8 mouse cellular contexts compared by ENCODE assay signal in the genomic region with DNA sequence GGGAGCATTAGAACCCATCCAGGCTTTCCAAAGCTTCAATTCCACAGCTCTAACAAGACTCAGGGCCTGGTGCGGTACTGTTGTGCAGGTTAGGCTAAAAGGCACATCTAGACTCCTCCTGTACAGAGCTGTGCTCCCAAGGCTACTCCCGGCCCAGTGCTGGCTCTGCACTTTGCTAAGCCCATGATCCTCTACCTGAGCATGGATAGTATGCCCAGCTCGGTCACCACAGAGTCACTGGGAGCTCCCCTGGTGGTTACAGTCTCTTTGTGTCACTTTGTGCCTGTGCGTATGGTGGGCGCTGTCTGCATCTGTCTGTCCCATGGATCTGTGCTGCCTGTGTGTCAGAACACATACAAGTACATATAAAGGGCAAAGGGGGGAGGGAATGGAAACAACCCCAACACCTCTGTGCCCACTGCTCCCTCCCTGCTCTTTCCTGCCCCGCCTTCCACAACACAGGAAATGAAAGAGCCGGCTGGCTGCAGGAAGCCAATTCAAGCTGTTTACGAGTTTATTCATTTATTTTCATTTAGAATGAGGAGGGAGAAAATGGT. TPM values are rescaled to one million over a fixed set of nuclear protein-coding genes. Genes with fewer than 3 reads are reported as not detected.
A peak's percentile ranks its signal among the peaks of the same experiment; 100 is the strongest.
DNase-seq lines count a peak whose midpoint lies in the region; ATAC-seq and TF ChIP-seq lines count a peak whose summit lies in the region.

No protein-coding gene starts in this region.

- peak; percentile 43 for ATAC-seq in midbrain, embryonic 11.5 days (ENCODE audit: low FRiP score)

- TF ChIP-seq CTCF in embryonic fibroblast, embryonic 13.5 days (IDR thresholded peaks at IDR 0.05; ENCODE audit: borderline replicate concordance, insufficient read depth, low read length), result no peak

- intact Hi-C loops in heart, postnatal 25 days (cut with DNase I), result loop anchor here (1.0 to 10.0 kb wide), 6 partner anchors 45 to 466 kb away; partner anchors contain the start of gene Slc22a18

- peak overlapping the region; percentile 60 for H3K27ac ChIP-seq in embryonic fibroblast, embryonic 13.5 days (ENCODE audit: insufficient read depth, low read length)
- peak overlapping the region; percentile 96 for H3K27ac ChIP-seq in limb, embryonic 10.5 days
- no peak overlapping the region for H3K27ac ChIP-seq in midbrain, embryonic 11.5 days (ENCODE audit: low read depth, low read length)

- no peak overlapping the region for H3K4me2 ChIP-seq in midbrain, embryonic 11.5 days

- H3K9ac ChIP-seq in midbrain, embryonic 11.5 days (ENCODE audit: low read length), result no peak overlapping the region

- H3K4me1 ChIP-seq in embryonic fibroblast, embryonic 13.5 days (ENCODE audit: control insufficient read depth, insufficient read depth, low read length), result peaks cover 10% of the 10 kb centered on the region; the same call in 1 of the 2 replicates
- peaks cover 74% of the 10 kb centered on the region for H3K4me1 ChIP-seq in limb, embryonic 10.5 days
- no peaks in the 10 kb centered on the region for H3K4me1 ChIP-seq in midbrain, embryonic 11.5 days (ENCODE audit: control insufficient read depth, insufficient read depth, low read length)

- H3K27me3 ChIP-seq in limb, embryonic 10.5 days (ENCODE audit: low read depth, poor library complexity, severe bottlenecking), result no peaks in the 10 kb centered on the region
- H3K27me3 ChIP-seq in midbrain, embryonic 11.5 days (ENCODE audit: control insufficient read depth, insufficient read depth, low read length), result no peaks in the 10 kb centered on the region

- peak; percentile 37 for DNase-seq in layer of hippocampus, adult 9-11 months
- no peak for DNase-seq in layer of hippocampus, adult 9-10 months (ENCODE audit: low spot score)
- peak; percentile 58 for DNase-seq in heart, postnatal 25 days (ENCODE audit: low spot score)
- DNase-seq in limb, embryonic 10.5 days (ENCODE audit: low spot score), result peak; percentile 74
- no peak for DNase-seq in midbrain, embryonic 11.5 days (ENCODE audit: low spot score, missing footprints)
- DNase-seq in thymus, postnatal 0 days (ENCODE audit: low spot score), result peak; percentile 81
- no peak for DNase-seq in left cerebral cortex, adult 8-10 months (ENCODE audit: low spot score in 2 of 2)

- 39% methylated on average over 8 of the region's 8 CpGs for WGBS in limb, embryonic 10.5 days
- 68% methylated on average over 8 of the region's 8 CpGs for WGBS in midbrain, embryonic 11.5 days

- no peak for TF ChIP-seq POLR2A in embryonic fibroblast, embryonic 13.5 days (IDR thresholded peaks at IDR 0.05; ENCODE audit: low read depth, low read length)

- no peaks in the 10 kb centered on the region for H3K36me3 ChIP-seq in limb, embryonic 10.5 days
- no peaks in the 10 kb centered on the region for H3K36me3 ChIP-seq in midbrain, embryonic 11.5 days (ENCODE audit: control insufficient read depth, insufficient read depth, low read length)

- H3K9me3 ChIP-seq in limb, embryonic 10.5 days (replicated peaks), result no peaks in the 10 kb centered on the region
- no peaks in the 10 kb centered on the region for H3K9me3 ChIP-seq in midbrain, embryonic 11.5 days (ENCODE audit: control insufficient read depth, low read length)

- no peak overlapping the region for H3K4me3 ChIP-seq in embryonic fibroblast, embryonic 13.5 days (ENCODE audit: insufficient read depth, low read length)
- peak overlapping the region; percentile 37 for H3K4me3 ChIP-seq in limb, embryonic 10.5 days
- H3K4me3 ChIP-seq in midbrain, embryonic 11.5 days (ENCODE audit: low read depth, low read length), result no peak overlapping the region

RNA-seq across cellular contexts. Expression of gene Tspan32, which starts 3.6 kb away (rescaled TPM):
- not detected in 2 replicates for polyA plus RNA-seq in embryonic fibroblast, embryonic 13.5 days (2011; ENCODE audit: insufficient read length, low read depth, missing spikeins)
- total RNA-seq in heart, postnatal 25 days (2021), result 1 to 10 TPM in 1 of 2 experiments, under 1 TPM in 1; 0.34 to 1.5 TPM
- polyA plus RNA-seq in limb, embryonic 10.5 days (2016; fragmentation: Nextera tagmentation; extraction: Ambion mirVana), result 5.5 TPM in 2 replicates
- polyA plus RNA-seq in midbrain, embryonic 11.5 days (2014; fragmentation: Nextera tagmentation; extraction: Ambion mirVana), result 5.0 and 6.2 TPM in 2 replicates
- 44.5 and 58.2 TPM in 2 replicates for polyA plus RNA-seq in thymus, postnatal 0 days (2015; fragmentation: Nextera tagmentation; extraction: Ambion mirVana)
- total RNA-seq in left cerebral cortex, adult 8-10 months (2022), result under 1 TPM; 0.18 to 0.44 (median 0.29) TPM

RNA-seq across cellular contexts. Expression of gene Ascl2, which starts 39.4 kb away (rescaled TPM):
- not detected in 2 replicates for polyA plus RNA-seq in embryonic fibroblast, embryonic 13.5 days (2011; ENCODE audit: insufficient read length, low read depth, missing spikeins)
- not detected for total RNA-seq in heart, postnatal 25 days (2021)
- polyA plus RNA-seq in limb, embryonic 10.5 days (2016; fragmentation: Nextera tagmentation; extraction: Ambion mirVana), result 0.26 and 0.40 TPM in 2 replicates
- 0.38 and 0.65 TPM in 2 replicates for polyA plus RNA-seq in midbrain, embryonic 11.5 days (2014; fragmentation: Nextera tagmentation; extraction: Ambion mirVana)
- 2.9 and 3.1 TPM in 2 replicates for polyA plus RNA-seq in thymus, postnatal 0 days (2015; fragmentation: Nextera tagmentation; extraction: Ambion mirVana)
- under 1 TPM in 3 of 4 experiments, not detected in 1; 0.21 to 0.53 (median 0.46) TPM for total RNA-seq in left cerebral cortex, adult 8-10 months (2022)

RNA-seq across cellular contexts. Expression of gene Cd81, which starts 44.1 kb away (rescaled TPM):
- polyA plus RNA-seq in embryonic fibroblast, embryonic 13.5 days (2011; ENCODE audit: insufficient read length, low read depth, missing spikeins), result 684 and 894 TPM in 2 replicates
- 100 to 1,000 TPM; 424 to 455 TPM for total RNA-seq in heart, postnatal 25 days (2021)
- 267 and 310 TPM in 2 replicates for polyA plus RNA-seq in limb, embryonic 10.5 days (2016; fragmentation: Nextera tagmentation; extraction: Ambion mirVana)
- 256 and 276 TPM in 2 replicates for polyA plus RNA-seq in midbrain, embryonic 11.5 days (2014; fragmentation: Nextera tagmentation; extraction: Ambion mirVana)
- 228 and 233 TPM in 2 replicates for polyA plus RNA-seq in thymus, postnatal 0 days (2015; fragmentation: Nextera tagmentation; extraction: Ambion mirVana)
- 100 to 1,000 TPM; 406 to 526 (median 451) TPM for total RNA-seq in left cerebral cortex, adult 8-10 months (2022)

Comparison
In these comparisons a context has a peak if more than half of its experiments do, and no peak if none do; other contexts are left out.
1. DNase-seq: peak in layer of hippocampus, adult 9-11 months (single experiment), heart, postnatal 25 days (single experiment), limb, embryonic 10.5 days (single experiment) and thymus, postnatal 0 days (single experiment); none in layer of hippocampus, adult 9-10 months (single experiment), midbrain, embryonic 11.5 days (single experiment) and left cerebral cortex, adult 8-10 months (0 of 2).